Mouse (Mus musculus): ENCODE data around the gene Crip1. TPM values are rescaled to one million over a fixed set of nuclear protein-coding genes. Genes with fewer than 3 reads are reported as not detected.
A peak's percentile ranks its signal among the peaks of the same experiment; 100 is the strongest.

The Crip1 gene
- polyA plus RNA-seq, 1 experiment from 2014 or later = 485 TPM

DNA sequence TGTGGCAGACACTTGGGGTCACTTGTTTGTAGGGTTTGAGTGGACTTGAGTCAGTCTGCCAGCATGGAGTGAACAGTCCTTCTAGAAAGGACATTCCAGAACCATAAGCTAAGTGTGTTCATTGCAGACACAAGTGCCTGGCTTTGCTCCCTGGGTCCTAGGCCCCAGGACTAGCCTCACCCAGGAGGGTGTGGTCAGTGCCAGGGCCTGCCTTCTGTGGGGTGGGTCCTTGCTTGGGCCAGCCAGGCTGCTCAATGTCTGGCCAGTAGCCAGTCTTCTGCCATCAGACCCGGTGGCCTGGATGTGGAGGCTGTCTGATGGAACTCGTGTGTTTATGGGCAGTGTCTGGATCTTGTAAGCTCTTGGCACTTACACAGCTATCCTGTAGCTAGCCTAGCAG is 13.5 kb upstream of the Crip1 start:
- no peaks in the 10 kb centered on the region for H3K9me3 ChIP-seq (replicated peaks)
- H3K9ac ChIP-seq = peak overlapping the region; percentile 60; the same call in 1 of the 2 replicates
- ATAC-seq (ENCODE audit: insufficient number of reproducible peaks, low FRiP score) = peak; percentile 89
- H3K27me3 ChIP-seq (replicated peaks) = no peaks in the 10 kb centered on the region
- WGBS = 16% methylated on average over 2 of the region's 2 CpGs
- peaks cover 93% of the 10 kb centered on the region for H3K36me3 ChIP-seq
- H3K4me2 ChIP-seq = no peak overlapping the region
- peak overlapping the region; percentile 91 for H3K27ac ChIP-seq (ENCODE audit: poor library complexity, severe bottlenecking)
- H3K4me1 ChIP-seq (replicated peaks) = peaks cover 63% of the 10 kb centered on the region
- no peak overlapping the region for H3K4me3 ChIP-seq

DNA sequence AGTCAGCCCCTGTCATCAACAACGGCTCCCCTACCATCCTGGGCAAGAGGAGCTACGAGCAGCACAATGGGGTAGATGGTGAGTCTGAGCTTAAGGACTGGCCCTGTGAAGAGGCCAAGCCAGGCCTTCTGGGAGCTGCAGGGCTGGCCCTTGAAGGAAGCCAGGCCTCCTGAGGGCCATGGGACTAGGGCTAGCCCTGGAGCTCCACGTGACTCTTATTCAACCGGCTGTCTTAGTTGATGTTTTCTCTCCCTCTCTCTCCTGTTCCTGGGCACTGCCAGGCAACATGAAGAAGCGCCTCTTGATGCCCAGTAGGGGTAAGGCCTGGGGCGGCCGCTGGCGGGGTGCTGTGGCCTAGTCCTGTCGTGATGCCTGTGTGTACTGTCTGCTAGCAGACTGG is 12.9 kb upstream of the Crip1 start:
- no peak overlapping the region for H3K4me3 ChIP-seq
- H3K9me3 ChIP-seq (replicated peaks) = no peaks in the 10 kb centered on the region
- H3K36me3 ChIP-seq = peaks cover 88% of the 10 kb centered on the region
- peaks cover 70% of the 10 kb centered on the region for H3K4me1 ChIP-seq (replicated peaks)
- no peaks in the 10 kb centered on the region for H3K27me3 ChIP-seq (replicated peaks)
- H3K27ac ChIP-seq (ENCODE audit: poor library complexity, severe bottlenecking) = peak overlapping the region; percentile 91
- peak overlapping the region; percentile 45 for H3K9ac ChIP-seq
- WGBS = 71% methylated on average over 9 of the region's 9 CpGs
- no peak for ATAC-seq (ENCODE audit: insufficient number of reproducible peaks, low FRiP score)
- H3K4me2 ChIP-seq = peak overlapping the region; percentile 1; the same call in 1 of the 2 replicates

GRCm38 (mm10) chr12:113133861-113134403 is 12.2 kb upstream of the Crip1 start:
- Histone ChIP-seq H3K4me3 (no peak overlapping the region), H3K9ac (peak overlapping the region; percentile 45), H3K4me2 (no peak overlapping the region), H3K4me1 (replicated peaks) (peaks cover 76% of the 10 kb centered on the region), H3K36me3 (peaks cover 81% of the 10 kb centered on the region), H3K27me3 (replicated peaks) (no peaks in the 10 kb centered on the region), H3K9me3 (replicated peaks) (no peaks in the 10 kb centered on the region), H3K27ac (ENCODE audit: poor library complexity, severe bottlenecking) (peak overlapping the region; percentile 91)
- WGBS = 69% methylated on average over 5 of the region's 5 CpGs
- no peak for ATAC-seq (ENCODE audit: insufficient number of reproducible peaks, low FRiP score)

GRCm38 (mm10) chr12:113134502-113134901 is 11.6 kb upstream of the Crip1 start:
- Histone ChIP-seq H3K4me2 (no peak overlapping the region), H3K27ac (ENCODE audit: poor library complexity, severe bottlenecking) (0 out of 2 replicates have a peak overlapping the region, but pooled peaks have one; percentile 12), H3K9ac (peak overlapping the region; percentile 44; the same call in 1 of the 2 replicates), H3K4me3 (no peak overlapping the region), H3K36me3 (peaks cover 75% of the 10 kb centered on the region), H3K9me3 (replicated peaks) (no peaks in the 10 kb centered on the region), H3K27me3 (replicated peaks) (no peaks in the 10 kb centered on the region), H3K4me1 (replicated peaks) (peaks cover 82% of the 10 kb centered on the region)
- ATAC-seq (ENCODE audit: insufficient number of reproducible peaks, low FRiP score) = no peak
- 76% methylated on average over 4 of the region's 4 CpGs for WGBS

DNA sequence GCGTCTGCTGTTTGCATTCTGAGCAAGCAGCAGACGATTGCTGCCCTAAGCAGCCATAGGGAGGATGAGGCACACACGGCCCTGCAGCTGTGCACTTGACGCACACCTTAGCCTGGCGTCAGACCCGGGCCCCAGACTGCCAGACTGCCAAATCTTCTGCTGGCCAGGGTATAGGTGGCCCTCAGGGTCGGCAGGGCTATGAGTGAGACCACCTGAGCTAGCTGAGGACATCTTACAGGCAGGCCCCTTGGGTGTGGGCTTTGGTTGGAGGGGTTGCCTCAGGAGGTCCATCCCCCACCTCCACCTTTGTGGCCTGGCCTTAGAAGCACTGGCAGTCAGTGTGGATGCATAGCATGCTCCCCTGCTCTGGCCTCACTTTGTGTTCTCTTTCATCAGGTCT is 10.7 kb upstream of the Crip1 start:
- H3K27ac ChIP-seq (ENCODE audit: poor library complexity, severe bottlenecking) = no peak overlapping the region
- peak overlapping the region; percentile 52; the same call in 1 of the 2 replicates for H3K9ac ChIP-seq
- WGBS = 80% methylated on average over 7 of the region's 7 CpGs
- H3K4me2 ChIP-seq = no peak overlapping the region
- H3K9me3 ChIP-seq (replicated peaks) = no peaks in the 10 kb centered on the region
- H3K36me3 ChIP-seq = peaks cover 66% of the 10 kb centered on the region
- H3K4me3 ChIP-seq = no peak overlapping the region
- no peak for ATAC-seq (ENCODE audit: insufficient number of reproducible peaks, low FRiP score)
- no peaks in the 10 kb centered on the region for H3K27me3 ChIP-seq (replicated peaks)
- peaks cover 86% of the 10 kb centered on the region for H3K4me1 ChIP-seq (replicated peaks)

DNA sequence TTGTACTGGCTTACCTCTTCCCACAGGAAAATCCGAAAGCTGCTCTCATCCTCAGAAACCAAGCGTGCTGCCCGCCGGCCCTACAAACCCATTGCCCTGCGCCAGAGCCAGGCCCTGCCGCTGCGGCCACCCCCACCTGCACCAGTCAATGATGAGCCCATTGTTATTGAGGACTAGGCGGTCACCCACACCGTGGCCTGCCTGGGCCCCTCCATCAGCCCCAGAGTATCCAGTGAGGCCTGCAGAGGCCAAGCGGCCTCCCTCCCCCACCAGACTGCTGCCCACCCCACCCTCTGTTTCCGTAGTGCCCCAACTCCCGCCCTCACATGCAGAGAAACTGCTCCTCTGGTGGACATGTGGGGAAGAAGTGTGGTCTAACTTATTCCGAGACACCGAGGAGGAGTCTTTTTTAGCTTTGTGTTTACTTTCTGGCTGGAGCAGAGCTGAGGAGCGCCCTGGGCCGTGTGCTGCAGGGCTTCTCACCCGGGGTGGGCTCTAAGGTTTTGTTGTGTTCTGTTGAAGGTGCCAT is 9.6 kb upstream of the Crip1 start:
- Histone ChIP-seq H3K9me3 (replicated peaks) (no peaks in the 10 kb centered on the region), H3K4me1 (replicated peaks) (peaks cover 84% of the 10 kb centered on the region), H3K4me2 (no peak overlapping the region), H3K9ac (peak overlapping the region; percentile 19; the same call in 1 of the 2 replicates), H3K27ac (ENCODE audit: poor library complexity, severe bottlenecking) (peak overlapping the region; percentile 97), H3K4me3 (no peak overlapping the region), H3K36me3 (peaks cover 55% of the 10 kb centered on the region), H3K27me3 (replicated peaks) (no peaks in the 10 kb centered on the region)
- no peak for ATAC-seq (ENCODE audit: insufficient number of reproducible peaks, low FRiP score)
- WGBS = 67% methylated on average over 17 of the region's 17 CpGs

- Histone ChIP-seq H3K4me1 (replicated peaks) (peaks cover 78% of the 10 kb centered on the region), H3K27ac (ENCODE audit: poor library complexity, severe bottlenecking) (peak overlapping the region; percentile 97), H3K4me3 (no peak overlapping the region), H3K4me2 (peak overlapping the region; percentile 83), H3K9ac (peak overlapping the region; percentile 61), H3K36me3 (peaks cover 46% of the 10 kb centered on the region), H3K27me3 (replicated peaks) (no peaks in the 10 kb centered on the region), H3K9me3 (replicated peaks) (no peaks in the 10 kb centered on the region)
- no peak for ATAC-seq (ENCODE audit: insufficient number of reproducible peaks, low FRiP score)
- WGBS = 44% methylated on average over 18 of the region's 18 CpGs
These were observed 8.6 kb upstream of the Crip1 start for GRCm38 (mm10) chr12:113137260-113138213.

DNA sequence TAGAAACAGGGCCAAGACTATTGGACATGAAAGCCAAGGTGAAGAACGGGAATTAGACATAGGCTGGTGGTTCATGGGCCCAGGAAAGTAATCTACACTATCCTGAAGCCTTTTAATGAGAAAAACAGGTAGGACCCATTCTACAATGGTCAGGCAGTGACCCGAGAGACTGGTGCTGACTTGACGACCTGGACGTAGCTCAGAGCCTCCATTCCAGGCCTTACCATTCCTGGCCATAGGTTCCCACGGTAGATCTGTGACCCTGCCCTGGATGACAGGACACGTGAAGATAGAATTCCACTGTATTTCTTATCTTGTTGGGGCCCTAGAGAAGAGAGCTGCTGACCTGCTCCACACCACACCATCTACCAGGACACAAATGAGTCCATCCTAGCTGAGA is 7.8 kb upstream of the Crip1 start:
- Histone ChIP-seq H3K9ac (peak overlapping the region; percentile 52; the same call in 1 of the 2 replicates), H3K36me3 (peaks cover 46% of the 10 kb centered on the region), H3K27ac (ENCODE audit: poor library complexity, severe bottlenecking) (peak overlapping the region; percentile 97), H3K4me3 (no peak overlapping the region), H3K27me3 (replicated peaks) (no peaks in the 10 kb centered on the region), H3K9me3 (replicated peaks) (no peaks in the 10 kb centered on the region), H3K4me1 (replicated peaks) (peaks cover 76% of the 10 kb centered on the region), H3K4me2 (peak overlapping the region; percentile 83)
- 33% methylated on average over 6 of the region's 6 CpGs for WGBS
- no peak for ATAC-seq (ENCODE audit: insufficient number of reproducible peaks, low FRiP score)

- Histone ChIP-seq H3K4me2 (peak overlapping the region; percentile 83), H3K9ac (peak overlapping the region; percentile 52), H3K36me3 (peaks cover 46% of the 10 kb centered on the region), H3K27ac (ENCODE audit: poor library complexity, severe bottlenecking) (peak overlapping the region; percentile 97), H3K9me3 (replicated peaks) (no peaks in the 10 kb centered on the region), H3K4me3 (peak overlapping the region; percentile 80), H3K27me3 (replicated peaks) (no peaks in the 10 kb centered on the region), H3K4me1 (replicated peaks) (peaks cover 76% of the 10 kb centered on the region)
- ATAC-seq (ENCODE audit: insufficient number of reproducible peaks, low FRiP score) = no peak
- 34% methylated on average over 11 of the region's 11 CpGs for WGBS
These were observed 6.9 kb upstream of the Crip1 start for GRCm38 (mm10) chr12:113138901-113139864.

DNA sequence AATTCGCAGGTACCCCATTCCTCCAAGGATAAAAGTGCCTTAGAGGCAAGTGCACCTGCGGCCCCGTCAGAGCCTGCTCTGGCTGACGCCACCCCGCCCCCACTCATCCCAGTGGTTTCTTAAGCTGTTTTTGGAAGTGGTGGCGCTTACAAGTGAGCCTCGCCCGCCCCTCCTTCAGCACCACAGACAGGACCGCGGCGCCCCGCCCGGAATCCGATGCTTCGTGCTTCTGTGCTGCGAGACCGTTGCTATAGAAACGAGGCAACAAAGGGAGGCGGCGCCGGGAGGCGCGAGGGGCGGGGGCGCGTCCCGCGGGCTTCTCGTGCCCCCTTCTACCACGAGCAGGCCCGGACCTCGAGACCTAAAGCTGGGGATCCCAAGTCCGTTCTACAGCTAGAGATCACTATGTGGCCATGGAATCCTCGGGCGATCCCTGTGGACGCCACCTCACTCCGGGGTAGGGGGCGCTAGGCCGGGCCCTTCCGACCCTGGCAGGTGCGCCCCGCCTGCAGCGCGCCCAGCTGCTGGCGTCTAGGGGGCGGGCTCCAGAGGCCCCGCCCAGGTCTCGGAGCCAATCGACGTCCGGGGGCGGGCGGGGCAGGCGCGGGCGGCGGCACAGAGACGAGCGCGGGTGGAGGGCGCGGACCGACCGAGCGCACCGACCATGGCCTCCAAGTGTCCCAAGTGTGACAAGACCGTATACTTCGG is 6.1 kb upstream of the Crip1 start, which contains the start of gene Crip2:
TSS of gene Crip2 (plus strand) at position 329 of the 708 bp plus-strand sequence.
- Histone ChIP-seq H3K9ac (peak within 1 kb of the TSS; percentile 94), H3K27ac (ENCODE audit: poor library complexity, severe bottlenecking) (peak within 1 kb of the TSS; percentile 97), H3K27me3 (replicated peaks) (no peaks in the 10 kb centered on the region), H3K4me3 (peak within 1 kb of the TSS; percentile 80), H3K4me2 (peak within 1 kb of the TSS; percentile 83), H3K36me3 (peaks cover 46% of the 10 kb centered on the region), H3K9me3 (replicated peaks) (no peaks in the 10 kb centered on the region), H3K4me1 (replicated peaks) (peaks cover 76% of the 10 kb centered on the region)
- under 1% methylated on average over 67 of the region's 68 CpGs for WGBS
- ATAC-seq (ENCODE audit: insufficient number of reproducible peaks, low FRiP score) = peak; percentile 86

Data from heart, embryonic 12.5 days (tissue).